Mouse (Mus musculus) cortical plate, adult 2 months (tissue): ENCODE measurements around the gene Prpf4.

Experiments
- CTCF ChIP-seq: fragments of 200-500 bp; IDR thresholded peaks from 2 replicates; pipeline ENCODE4 v1.5.1; 2011; ENCODE audit warnings: mild to moderate bottlenecking, control low read depth, low read length; ENCODE audit not compliant: insufficient read depth; ENCODE audit errors: extremely low read depth
- POLR2A ChIP-seq: fragments of 200-500 bp; IDR thresholded peaks from 2 replicates; pipeline ENCODE4 v1.6.1; 2011; ENCODE audit warnings: mild to moderate bottlenecking, low read length, control low read depth; ENCODE audit not compliant: insufficient read depth; ENCODE audit errors: extremely low read depth

DNA sequence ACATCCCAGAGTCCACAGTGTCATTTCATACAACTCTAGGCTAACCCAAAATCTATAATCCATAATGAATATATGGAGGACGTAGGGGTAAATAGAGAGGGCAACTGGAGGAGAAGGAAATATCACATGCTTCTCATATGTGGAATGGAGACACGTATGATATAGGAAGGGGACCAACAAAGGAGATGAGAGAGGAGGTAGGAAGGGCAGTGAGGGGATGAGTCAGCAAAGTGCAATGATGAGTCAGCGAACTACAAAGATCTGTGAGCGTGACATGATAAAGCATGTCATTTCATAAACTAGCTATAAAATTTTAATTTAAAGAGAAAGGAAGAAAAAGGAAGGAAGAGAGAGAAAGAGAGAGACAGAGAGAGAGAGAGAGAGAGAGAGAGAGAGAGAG is 22.9 kb downstream of the Prpf4 start:
- no peak for TF ChIP-seq CTCF
- TF ChIP-seq POLR2A = no peak
